Mouse (Mus musculus): ENCODE measurements around the gene Cmip.

DNA sequence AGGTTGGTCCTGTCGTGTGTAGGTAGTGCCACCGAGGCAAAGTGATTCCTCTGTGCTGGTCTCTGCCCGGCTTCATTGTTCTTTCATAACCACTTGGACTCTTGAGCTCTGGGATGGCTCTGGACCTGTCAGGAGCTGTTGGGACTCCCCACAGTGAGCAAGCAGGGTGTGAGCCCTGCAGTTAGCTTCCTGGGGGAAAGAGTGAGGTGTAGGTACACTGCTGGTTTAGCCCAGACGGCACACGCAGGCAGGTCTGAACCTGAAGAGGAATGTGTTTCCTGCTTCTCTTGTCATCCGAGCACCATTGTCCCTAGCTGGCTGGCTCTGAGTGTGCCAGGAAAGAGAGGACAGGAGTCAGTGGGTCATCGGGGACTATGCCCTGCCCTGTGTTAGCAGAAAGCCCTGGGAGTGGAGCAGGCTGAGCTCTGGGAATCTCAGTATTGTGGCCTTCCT is 70.5 kb downstream of the Cmip start:
- TF ChIP-seq CTCF (conservative IDR thresholded peaks at IDR 0.05; ENCODE audit: insufficient read depth, insufficient read length, low read depth, low read length) = no peak
- no peak for TF ChIP-seq POLR2A (IDR thresholded peaks at IDR 0.05; ENCODE audit: low read depth, low read length)
